Mouse (Mus musculus) cortical plate, adult 2 months (tissue): ENCODE data around the gene Nlgn2.

Source experiments
- CTCF ChIP-seq: fragments of 200-500 bp; IDR thresholded peaks from 2 replicates; pipeline ENCODE4 v1.5.1; 2011; ENCODE audit warnings: mild to moderate bottlenecking, control low read depth, low read length; ENCODE audit not compliant: insufficient read depth; ENCODE audit errors: extremely low read depth
- POLR2A ChIP-seq: fragments of 200-500 bp; IDR thresholded peaks from 2 replicates; pipeline ENCODE4 v1.6.1; 2011; ENCODE audit warnings: mild to moderate bottlenecking, low read length, control low read depth; ENCODE audit not compliant: insufficient read depth; ENCODE audit errors: extremely low read depth

DNA sequence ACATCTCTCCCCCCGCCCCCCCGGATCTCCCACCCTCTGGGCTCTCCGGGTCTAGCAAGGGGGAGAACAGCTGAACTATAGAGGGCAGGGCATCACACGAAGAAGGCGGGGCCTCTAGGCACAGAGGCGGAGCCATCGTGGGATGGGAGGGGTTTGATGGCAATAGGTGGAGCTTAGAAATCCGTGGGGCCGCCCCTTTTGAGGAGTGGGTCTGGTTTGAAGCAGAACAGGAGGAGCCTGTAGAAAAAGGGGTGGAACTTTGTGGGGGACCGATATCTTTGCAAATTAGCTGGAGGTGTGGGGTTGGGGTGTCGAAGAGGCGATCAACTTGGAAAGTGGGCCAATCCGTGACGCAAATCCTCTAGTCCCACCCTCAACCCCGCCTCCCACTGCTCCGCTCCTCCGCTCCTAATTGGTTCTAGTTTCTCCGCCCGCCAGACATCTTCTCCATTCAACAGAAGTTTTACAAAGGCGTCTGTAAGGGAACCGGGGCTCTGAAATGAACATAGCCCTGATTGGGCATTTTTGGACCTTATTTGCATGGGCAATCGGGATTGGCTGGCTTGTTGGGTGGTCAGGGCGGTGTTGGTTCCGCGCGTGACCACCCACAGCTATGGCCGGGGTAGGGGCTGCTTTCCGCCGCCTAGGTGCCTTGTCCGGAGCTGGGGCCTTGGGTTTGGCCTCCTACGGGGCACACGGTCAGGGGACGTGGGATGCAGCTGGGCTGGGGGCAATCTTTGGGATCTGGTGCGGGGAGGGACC lies 549 bp upstream of the Nlgn2 start, which contains the start of gene Tmem256:
- TF ChIP-seq CTCF (no peak), POLR2A (peak; percentile 60)
